Mouse (Mus musculus) layer of hippocampus, adult 9-11 months (tissue): ENCODE data around the gene Ube2c.
"Not testable (repeated sequence)": the region's sequence is repeated elsewhere in the genome, so short reads cannot be mapped to it uniquely, and the experiment has no call there.

ENCODE experiments used
- DNase-seq: peaks from one replicate; pipeline ENCODE4 v3.0.0; 2022

Ube2c gene

DNA sequence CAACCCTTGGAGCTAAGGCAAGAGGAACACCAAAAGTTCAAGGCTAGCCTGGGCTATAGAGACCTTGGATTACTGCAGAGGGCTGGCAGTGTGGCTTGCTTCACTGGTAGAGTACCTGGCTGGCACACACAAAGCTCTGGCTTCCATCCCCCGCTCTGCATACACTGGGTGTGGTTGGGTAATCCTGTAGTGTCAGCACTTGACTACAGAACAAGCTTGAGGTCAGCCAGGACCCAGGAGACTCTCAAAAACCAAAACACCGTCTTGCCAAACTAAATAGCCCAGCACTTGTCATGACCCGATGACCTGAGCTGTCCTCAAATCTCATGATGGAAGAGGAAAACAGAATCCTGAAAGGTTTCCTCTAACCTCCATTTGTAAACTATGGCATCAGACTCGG, 20.8 kb downstream of the Ube2c start:
- DNase-seq: no peak

DNA sequence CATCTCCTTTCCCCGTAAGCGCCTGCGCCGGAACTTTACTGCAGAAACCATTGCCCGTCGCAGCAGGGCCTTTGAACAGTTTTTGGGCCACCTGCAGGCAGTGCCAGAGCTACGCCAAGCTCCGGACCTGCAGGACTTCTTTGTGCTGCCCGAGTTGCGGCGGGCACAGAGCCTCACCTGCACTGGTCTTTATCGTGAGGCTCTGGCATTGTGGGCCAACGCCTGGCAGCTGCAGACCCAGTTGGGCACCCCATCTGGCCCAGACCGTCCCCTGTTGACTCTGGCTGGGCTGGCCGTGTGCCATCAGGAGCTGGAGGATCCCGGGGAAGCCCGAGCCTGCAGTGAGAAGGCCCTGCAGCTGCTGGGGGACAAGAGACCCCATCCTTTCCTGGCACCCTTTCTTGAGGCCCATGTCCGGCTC, 22.2 kb downstream of the Ube2c start:
- no peak for DNase-seq

DNA sequence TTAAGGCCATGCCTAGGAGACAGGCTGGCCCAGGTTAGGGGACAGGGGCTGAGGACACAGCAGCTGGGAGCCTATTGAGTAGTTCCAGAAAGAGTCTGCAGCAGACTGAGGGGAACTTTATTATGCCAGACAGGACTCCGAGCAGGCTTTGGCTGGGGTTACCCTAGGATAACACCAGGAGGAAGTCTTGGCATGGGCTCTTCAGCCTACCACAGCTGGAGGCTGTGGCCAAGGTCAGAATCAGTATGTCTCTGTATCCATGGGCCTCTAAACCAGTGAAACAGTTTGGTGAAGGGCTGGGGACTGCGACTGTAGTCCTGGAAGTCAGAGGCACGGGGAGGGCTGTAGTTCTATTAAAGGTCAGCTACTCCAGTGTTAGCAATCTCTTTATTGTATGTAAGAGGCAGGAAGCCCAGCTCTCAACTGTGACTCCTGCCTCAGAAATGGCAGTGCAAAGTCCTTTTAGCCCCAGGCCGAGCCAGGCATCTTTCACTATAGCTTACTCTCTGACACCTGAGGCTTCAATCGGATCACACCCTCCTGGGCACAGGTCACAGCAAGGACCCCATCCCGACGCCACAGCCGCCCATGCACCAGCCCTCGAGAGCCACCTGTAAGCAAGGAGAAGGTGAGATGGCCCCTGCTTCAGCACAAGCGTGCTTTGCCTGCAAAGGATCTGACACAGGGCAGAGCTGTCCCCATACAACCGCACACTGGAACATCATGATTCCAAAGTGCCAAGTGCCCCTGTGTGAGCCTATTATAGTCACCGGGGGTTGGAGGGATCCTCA, 22.9 kb downstream of the Ube2c start:
- DNase-seq: no peak

DNA sequence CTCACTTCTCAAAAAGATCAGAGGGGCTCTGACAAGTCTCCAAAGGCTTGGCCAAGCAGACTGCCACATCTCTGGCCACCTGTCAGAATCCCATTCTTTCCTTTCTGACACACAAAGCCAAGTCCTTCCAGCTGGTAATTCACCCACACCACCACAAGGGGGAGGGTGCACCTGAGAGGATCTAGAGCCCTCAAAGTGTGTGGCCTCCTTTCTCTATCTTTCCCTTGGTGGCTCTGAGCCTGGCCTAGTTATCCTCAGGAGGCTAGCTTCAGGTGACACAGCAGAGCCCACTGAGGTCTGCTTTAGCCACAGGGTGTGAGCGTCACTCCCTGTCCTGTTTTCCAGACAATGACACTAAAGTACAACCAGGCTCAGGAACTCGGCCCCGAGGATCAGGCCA, 23.5 kb downstream of the Ube2c start:
- peak; percentile 47 for DNase-seq

DNA sequence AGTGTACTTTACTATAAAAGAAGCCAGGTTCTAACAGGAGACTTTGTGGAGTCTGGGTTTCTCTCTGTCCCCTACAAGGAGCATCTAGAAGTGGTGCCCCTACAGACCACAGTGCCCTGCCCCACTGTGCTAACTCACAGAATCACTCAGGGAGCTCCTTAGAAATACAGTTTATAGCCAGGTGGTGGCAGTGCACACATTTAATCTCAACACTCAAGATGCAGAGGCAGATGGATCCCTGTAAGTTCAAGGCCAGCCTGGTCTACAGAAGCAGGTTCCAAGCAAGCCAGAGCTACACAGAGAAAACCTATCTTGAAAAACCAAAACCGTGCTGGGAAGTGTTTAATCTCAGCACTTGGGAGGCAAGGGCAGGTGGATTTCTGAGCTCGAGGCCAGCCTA, 24.1 kb downstream of the Ube2c start:
- no peak for DNase-seq

DNA sequence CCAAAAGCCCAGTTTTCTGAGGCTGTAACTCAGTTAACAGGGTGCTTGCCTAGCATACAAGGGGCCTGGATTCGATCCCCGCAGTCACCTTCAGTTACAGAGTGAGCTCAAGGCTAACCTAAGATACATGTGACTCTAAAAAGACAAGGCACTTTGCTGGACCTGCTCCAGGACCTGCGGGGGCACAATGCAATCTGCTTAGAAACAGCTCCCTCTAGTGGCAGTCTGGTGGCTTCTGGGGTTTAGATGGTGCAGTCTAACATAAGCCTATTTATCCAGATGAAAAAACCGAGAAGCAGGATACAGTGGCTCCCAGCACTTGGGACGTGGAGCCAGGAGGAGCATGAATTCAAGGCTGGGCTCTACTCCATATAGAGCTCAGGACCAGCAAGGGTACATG, 24.6 kb downstream of the Ube2c start:
- peak; percentile 84 for DNase-seq

DNA sequence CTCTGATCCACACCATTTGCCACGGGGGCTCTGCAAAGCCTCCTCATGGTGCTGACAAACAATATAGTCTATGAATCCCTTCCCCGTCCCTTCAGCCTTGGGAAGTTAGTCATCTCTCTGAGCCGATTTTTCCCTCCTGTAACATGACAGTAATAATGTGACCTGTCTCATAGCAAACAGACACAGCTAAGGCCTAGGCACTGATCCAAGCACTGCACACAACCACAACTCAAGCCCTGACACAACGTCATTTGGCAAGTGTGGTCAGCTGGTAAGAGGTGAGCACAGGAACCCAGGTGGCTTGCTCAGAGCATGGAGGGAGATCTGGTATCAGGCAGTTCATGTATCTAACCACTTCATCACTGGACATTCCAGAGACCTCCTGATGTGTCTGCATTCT, 26.2 kb downstream of the Ube2c start:
- DNase-seq: no peak

DNA sequence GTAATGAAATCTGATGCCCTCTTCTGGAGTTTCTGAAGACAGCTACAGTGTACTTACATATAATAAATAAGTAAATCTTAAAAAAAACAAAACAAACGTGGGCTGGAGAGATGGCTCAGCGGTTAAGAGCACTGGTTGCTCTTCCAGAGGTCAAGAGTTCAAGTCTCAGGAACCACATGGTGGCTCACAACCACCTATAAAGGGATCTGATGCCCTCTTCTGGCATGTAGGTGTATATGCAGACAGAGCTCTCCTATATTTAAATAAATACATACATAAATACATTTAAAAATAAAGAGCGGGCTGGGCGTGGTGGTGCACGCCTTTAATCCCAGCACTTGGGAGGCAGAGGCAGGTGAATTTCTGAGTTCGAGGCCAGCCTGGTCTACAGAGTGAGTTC, 28.9 kb downstream of the Ube2c start:
- not testable (repeated sequence) for DNase-seq

DNA sequence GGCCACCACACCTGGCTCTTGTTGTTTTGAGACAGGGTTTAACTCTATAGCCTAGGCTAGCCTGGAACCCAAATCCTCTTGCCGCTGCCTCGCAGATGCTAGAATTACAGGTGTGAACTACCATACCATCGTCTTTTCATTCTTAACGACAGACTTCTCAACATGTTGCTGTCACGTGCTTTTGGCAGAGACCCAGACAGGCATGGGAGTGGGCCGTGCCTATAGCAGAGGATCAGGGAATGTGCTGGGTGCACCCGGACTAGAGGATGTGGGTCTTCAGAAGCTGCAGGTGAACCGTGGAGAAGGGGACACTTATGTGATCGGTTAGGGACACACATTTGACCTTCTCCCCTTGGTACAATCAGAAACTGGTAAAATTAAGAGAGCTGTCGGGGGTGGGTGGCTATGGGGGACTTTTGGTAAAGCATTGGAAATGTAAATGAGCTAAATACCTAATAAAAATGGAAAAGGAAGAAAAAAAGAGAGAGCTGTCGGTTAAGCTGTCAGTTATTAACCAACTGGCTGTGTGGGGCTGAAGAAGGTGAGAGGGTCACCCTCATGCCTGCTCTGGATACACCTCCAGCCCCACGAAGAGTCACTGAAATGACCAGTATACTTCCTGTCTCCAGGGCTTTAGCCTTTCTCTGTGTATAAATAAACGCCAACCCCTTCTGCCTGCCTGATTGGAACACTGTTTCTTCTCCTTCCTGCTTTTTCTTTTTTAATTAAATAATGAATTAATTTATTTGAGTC, 30.7 kb downstream of the Ube2c start:
- DNase-seq: no peak

DNA sequence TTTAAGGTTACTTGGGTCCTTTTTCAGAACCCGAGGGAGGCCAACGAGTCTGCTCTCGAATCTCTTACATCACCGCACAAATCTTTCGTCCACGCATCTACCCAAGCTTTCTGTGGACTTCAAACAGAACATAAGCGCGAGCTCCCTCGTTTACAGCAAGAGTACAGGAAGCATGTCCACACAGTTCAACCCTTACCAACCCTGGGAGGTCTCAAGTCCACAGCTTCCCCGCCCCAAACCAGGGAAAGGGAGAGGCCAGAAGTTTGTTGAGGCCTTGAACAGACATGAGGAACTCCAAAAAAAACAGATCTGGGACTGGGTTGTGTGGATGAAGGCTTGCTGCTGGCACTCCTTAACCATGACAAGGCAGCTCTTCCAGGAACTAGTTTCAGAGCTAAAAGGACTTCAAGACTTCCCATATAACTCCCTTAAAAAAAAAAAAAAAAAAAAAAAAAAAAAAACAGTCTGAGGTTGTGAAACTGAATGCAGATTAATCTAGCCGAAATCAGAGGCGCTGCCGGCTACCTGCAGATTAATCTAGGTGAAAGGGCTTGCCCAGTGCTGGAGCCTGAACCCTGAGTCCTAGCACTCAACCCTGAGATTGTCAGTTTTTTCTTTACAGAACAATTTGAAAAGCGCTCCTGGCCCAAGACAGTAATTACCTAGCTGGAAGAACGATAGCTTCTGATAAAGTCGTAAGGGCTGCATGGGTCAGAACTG, 33.7 kb downstream of the Ube2c start:
- no peak for DNase-seq

DNA sequence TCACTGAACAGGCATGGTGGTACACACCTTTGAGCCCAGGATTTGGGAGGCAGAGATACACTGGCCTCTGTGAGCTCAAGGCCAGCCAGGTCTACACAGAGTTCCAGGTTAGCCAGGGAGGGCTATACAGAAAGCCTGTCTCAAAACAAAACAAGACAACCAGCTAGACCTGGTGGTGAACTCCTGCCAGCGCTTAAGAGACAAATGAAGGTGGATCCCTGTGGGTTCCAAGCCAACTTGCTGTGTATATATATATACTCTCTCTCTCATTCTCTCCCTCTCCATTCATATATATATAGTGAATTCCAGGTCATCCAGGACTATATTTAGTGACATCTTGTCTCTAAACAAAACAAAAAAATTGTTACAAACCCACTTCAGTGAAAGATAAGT, 34.2 kb downstream of the Ube2c start:
- DNase-seq: no peak

DNA sequence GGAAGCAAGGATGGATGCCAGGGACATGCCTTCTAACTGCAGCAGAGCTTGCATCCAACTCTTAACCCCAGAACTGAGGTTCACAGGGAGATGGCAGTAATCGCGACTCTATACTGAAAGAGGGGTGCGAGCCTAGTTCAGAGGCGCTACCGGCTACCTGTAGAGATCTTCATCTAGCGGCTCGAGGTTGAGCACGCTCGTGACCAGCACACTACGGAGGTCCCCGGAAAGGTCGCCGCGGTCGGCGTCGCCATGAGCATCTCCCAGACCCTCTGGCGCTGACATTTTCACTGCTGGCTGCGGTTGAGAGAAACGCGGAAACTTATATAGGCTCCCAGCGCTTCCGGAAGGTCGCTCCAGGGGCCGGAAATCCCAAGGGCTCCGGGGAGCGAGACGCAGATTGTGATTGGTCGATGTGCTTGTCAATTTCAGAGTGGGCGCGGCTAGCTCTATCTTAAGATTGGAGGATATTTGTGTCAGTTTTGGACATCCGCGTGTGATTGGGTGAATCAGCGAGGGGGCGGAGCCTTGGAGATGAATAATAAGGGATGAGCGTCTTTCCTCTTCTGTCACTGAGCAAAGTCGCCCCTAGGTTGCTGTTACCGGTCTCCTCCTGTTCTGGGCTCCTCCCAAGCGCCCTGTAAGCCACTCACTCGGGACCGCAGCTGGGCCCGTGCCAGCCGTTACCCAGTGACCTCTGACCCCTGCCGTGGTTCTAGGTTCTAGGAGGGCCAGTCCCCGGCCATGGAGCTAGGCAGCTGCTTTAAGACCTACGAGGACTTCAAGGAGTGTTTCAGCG, 35.0 kb downstream of the Ube2c start, which contains the start of the genes Acot8 and Zswim3:
Acot8 (minus strand) TSS at position 350 of the 799 bp plus-strand sequence.
Zswim3 (plus strand) TSS at position 566 of the 799 bp plus-strand sequence.
- peak; percentile 98 for DNase-seq

DNA sequence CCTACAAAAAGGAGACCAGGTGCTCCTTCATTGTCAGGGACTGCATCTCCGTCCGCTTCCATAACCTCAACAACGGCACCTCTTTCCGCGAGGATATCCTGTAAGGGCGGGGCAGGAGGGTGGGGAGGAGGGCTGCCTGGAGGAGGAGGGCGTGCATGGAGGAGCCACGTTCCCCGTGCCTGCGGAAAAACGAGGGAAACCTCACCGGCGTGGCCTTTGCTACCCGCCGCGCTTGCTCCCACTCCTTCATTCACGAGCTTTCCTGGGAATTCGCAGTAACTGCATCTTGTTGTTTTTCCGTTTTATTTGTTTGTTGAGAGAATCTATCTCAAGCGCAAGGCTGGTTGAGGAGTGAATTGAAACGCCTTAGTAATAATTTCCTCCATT, 35.6 kb downstream of the Ube2c start:
- DNase-seq: no peak

DNA sequence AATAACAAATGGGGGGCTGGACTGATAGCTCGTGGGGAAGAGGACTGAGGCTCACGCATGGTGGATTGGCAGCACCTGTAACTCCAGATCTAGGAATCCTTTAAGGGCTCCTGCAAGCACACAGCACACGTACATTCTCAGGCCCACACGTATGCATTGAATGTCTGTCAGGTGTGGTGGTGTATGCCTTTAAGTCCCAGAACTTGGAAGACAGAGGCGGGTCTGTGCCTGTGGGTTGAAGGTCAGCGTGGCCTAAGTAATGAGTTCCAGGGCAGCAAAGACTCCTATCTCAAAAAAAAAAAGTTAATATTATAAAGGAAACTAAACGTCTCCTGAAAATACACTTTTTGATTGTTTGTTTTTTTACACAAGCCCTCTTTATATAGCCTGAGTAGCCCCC, 36.9 kb downstream of the Ube2c start:
- no peak for DNase-seq

DNA sequence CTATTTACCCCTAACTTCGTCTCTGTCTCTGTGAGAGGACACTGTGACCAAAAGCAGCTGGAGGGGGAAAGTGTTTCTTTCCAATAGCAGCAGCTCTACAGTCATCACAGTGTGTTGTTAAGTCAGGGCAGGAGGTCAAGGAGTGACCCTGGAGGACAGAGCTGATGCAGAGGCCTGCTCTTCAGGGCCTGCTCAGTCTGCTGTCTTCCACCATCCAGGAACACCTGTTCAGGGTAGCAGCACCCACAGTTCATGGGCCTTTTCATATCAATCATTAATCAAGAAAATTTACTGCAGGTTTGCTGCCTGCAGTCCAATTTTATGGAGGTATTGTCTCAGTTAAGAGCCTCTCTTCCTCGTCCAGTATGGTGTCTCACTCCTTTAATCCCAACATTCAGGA, 43.9 kb downstream of the Ube2c start:
- no peak for DNase-seq

DNA sequence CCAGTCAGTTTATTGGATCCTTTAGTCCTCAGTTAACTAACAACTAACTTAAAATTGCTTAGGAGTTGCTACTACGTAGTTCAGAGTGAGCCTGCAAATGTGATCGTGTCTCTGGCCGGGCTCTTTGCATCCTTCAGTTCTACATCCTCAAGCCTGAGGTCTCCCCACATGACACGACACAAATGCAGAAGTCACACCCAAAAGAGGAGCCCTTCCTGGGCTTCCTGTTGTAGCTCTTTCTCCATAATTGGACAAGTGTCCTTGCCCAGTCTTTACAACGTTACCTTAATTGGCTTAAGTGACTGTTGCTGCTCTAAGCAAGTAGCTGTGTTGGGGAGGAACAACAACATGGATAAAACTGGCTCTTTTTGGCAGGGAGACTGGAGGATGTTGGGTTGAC, 45.6 kb downstream of the Ube2c start:
- DNase-seq: no peak

DNA sequence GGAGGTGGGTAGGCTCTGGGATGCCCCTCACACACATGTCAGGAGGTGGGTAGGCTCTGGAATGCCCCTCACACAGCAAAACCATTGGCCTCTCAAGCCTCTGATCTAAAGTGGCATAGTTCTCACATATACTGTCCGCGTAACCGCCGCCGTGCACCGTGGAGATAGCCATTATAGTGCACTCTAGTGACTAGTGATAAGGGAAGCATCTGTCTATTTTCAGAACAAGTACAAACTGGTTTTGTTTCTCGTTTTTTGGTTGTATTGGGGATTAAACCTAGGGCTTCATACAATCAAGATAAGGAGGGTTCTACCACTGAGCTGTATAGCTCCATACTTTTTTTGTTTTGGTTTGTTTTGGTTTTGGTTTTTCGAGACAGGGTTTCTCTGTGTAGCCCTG, 46.1 kb downstream of the Ube2c start:
- DNase-seq: no peak

DNA sequence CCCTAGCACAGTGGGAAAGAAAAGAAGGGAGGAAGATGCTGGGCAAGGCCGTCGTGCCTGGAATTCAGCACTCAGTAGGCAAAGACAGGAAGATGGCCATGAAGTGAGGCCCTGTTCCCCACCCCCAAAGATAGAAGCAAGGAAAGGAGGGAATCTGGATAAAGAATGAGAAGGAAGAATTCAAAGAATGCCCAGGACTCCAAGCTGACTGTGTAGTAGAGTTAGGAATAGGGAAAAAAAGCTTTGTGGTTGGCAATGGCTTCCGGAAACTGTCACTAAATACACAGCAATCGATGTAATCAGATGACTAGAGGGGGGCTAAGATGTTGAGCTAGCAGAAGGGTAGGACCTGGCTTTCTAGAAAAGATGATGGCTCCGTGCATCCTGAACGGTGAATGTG, 47.5 kb downstream of the Ube2c start:
- DNase-seq: no peak

DNA sequence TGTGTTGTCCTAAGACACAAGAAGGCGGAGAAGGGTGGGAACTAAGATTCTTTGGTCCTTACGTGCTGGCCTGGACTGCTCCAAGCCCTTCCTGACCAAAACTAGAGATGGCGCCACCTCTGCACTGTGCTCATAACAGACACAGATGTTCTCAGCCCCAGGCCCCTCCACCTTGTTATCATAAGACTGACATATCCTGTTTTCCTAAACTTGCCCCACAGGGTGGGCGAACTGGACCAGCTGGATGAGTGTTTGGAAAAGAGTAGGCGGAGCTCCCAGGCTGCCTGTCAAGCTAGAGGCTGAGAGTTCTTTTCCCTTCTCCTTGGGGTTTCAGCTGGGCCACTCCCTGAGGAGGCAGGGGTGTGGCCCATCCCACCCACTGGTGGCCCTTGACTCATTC, 48.0 kb downstream of the Ube2c start:
- no peak for DNase-seq

DNA sequence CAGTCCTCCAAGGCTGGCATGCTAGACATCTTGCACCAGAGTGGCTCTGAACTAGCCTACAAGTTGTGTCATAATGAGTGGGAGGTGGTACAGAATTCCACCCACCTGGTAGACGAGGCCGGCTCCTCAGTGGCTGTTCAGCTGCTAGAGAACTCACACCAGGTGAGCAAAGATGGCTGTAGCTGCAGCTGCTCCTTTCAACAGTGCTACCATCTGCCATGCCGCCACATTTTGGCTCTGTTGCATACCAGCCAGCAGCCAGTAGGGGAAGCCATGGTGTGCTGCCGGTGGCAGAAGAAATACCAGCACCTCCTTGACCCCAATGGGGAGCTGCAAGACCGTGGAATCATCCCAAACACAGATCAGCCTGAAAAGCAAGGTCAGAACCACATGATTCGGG, 51.4 kb downstream of the Ube2c start:
- no peak for DNase-seq

DNA sequence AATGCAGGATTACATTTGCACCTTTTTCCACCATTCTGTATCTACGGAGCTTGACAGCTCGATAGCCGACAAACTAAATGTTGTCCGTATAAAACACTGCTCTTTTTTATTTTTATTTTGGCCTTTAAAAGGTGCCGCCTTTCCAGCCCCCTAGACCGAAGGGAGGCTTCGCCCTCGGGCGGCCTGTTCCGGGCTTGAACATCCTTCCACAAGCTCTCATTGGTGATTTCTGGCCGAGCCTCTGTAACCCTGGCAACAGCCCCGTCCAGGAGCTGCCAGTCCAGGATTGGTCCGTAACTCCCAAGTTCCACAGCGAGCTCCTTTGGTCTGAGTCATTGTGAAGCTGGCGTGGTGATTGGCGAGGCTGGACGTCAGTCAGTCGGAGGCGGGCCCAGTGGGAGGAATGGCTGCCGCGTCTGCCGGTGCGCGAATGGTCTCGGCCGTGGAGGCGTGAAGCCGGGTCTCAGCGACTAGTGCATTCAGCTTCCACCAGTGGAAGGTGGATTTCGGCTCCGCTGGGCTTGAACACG, 53.0 kb downstream of the Ube2c start, which contains the start of gene Zswim1:
Zswim1 (plus strand) TSS at position 51 of the 530 bp plus-strand sequence.
- DNase-seq: peak; percentile 99

DNA sequence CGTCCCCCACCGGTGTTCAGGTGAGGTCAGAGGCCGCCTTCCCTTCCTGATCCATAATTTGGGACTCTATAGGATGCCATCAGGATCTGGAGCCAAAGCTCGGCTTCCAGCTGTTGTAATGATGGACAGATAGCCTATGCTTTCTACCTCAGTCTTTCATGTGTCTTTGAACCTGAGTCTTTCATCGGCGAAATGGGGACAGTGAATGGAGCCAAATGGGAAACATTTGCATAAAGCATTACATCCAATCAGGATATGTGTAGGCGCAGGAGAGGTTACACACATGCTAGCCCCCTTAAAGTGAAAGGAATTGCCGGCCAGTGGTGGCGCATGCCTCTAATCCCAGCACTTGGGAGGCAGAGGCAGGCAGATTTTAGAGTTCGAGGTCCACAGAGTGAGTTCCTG, 53.5 kb downstream of the Ube2c start:
- DNase-seq: peak; percentile 51
